Mouse (Mus musculus) myocyte (in vitro differentiated cells): Measurements from ENCODE around the gene Zbtb21. TPM values are rescaled to one million over a fixed set of nuclear protein-coding genes. Genes with fewer than 3 reads are reported as not detected.

Experiments used
- H3K27me3 ChIP-seq: one replicate; pipeline ENCODE4 v1.6.1; 2011; ENCODE audit not compliant: control insufficient read depth, insufficient read depth, insufficient read length
- H3K36me3 ChIP-seq: one replicate; pipeline ENCODE4 v1.6.1; 2011; ENCODE audit not compliant: control insufficient read depth, insufficient read depth
- H3K4me2 ChIP-seq: one replicate; pipeline ENCODE4 v1.6.1; 2011; ENCODE audit warnings: low read depth, control low read depth
- H3K4me3 ChIP-seq: one replicate; pipeline ENCODE4 v1.5.1; 2011; ENCODE audit warnings: mild to moderate bottlenecking, control low read depth, moderate library complexity
- H3K79me2 ChIP-seq: one replicate; pipeline ENCODE4 v1.6.1; 2011; ENCODE audit not compliant: control insufficient read depth, insufficient read depth
- H3ac ChIP-seq: one replicate; pipeline ENCODE4 v1.6.1; 2011; ENCODE audit not compliant: control insufficient read depth, insufficient read length
- CEBPB ChIP-seq: IDR thresholded peaks from 2 replicates; pipeline ENCODE4 v1.6.1; 2011; ENCODE audit warnings: mild to moderate bottlenecking, moderate library complexity; ENCODE audit not compliant: poor library complexity, insufficient read depth, severe bottlenecking
- E2F4 ChIP-seq: IDR thresholded peaks from one replicate; pipeline ENCODE4 v1.6.1; 2011; ENCODE audit warnings: mild to moderate bottlenecking, control low read depth, moderate library complexity; ENCODE audit not compliant: insufficient read depth
- MAX ChIP-seq: IDR thresholded peaks from one replicate; pipeline ENCODE4 v1.6.1; 2011; ENCODE audit warnings: low read depth, mild to moderate bottlenecking, control low read depth
- MYOD1 ChIP-seq, 3 experiments: IDR thresholded peaks; one replicate each; pipeline ENCODE4 v1.6.1; 2011; ENCODE audit warnings: control low read depth in 2 of 3, low read depth in 2 of 3, mild to moderate bottlenecking in 2 of 3, moderate library complexity in 1 of 3; ENCODE audit not compliant: insufficient read length in 2 of 3, control insufficient read depth in 1 of 3
- MYOG ChIP-seq, 3 experiments: IDR thresholded peaks; one replicate each; pipeline ENCODE4 v1.6.1; 2011; ENCODE audit warnings: control low read depth in 2 of 3, low read depth in 2 of 3, mild to moderate bottlenecking in 2 of 3; ENCODE audit not compliant: insufficient read length in 2 of 3, control insufficient read depth in 1 of 3, insufficient read depth in 1 of 3
- POLR2A ChIP-seq: IDR thresholded peaks from one replicate; pipeline ENCODE4 v1.6.1; 2011; ENCODE audit warnings: low read depth, mild to moderate bottlenecking, control low read depth, moderate library complexity; ENCODE audit not compliant: insufficient read length
- POLR2AphosphoS2 ChIP-seq: IDR thresholded peaks from one replicate; pipeline ENCODE4 v1.6.1; 2011; ENCODE audit warnings: low read depth, control low read depth; ENCODE audit not compliant: insufficient read length
- REST ChIP-seq: IDR thresholded peaks from one replicate; pipeline ENCODE4 v1.6.1; 2011; ENCODE audit warnings: mild to moderate bottlenecking, control low read depth, moderate library complexity; ENCODE audit not compliant: insufficient read depth, insufficient read length
- SRF ChIP-seq: IDR thresholded peaks from one replicate; pipeline ENCODE4 v1.6.1; 2011; ENCODE audit warnings: low read depth; ENCODE audit not compliant: control insufficient read depth, insufficient read length
- TCF12 ChIP-seq: IDR thresholded peaks from one replicate; pipeline ENCODE4 v1.6.1; 2011; ENCODE audit warnings: mild to moderate bottlenecking, control low read depth; ENCODE audit not compliant: poor library complexity, insufficient read depth, severe bottlenecking
- TCF3 ChIP-seq: IDR thresholded peaks from one replicate; pipeline ENCODE4 v1.6.1; 2011; ENCODE audit warnings: low read depth, control low read depth; ENCODE audit not compliant: insufficient read length
- USF1 ChIP-seq: IDR thresholded peaks from one replicate; pipeline ENCODE4 v1.6.1; 2011; ENCODE audit warnings: low read depth, mild to moderate bottlenecking, control low read depth, moderate library complexity
- polyA plus RNA-seq: library from polyadenylated mRNA; unstranded; fragments of >200 nt; fragmentation: generic; extraction: Trizol; gene quantifications from one replicate; pipeline ENCODE4 v1.2.1, GENCODE M21; 2012; ENCODE audit warnings: missing spikeins

Zbtb21 gene
- polyA plus RNA-seq, 1 experiment = 13.9 TPM

GRCm38 (mm10) chr16:97963956-97964540 lies 1.6 kb upstream of the Zbtb21 start:
- Histone ChIP-seq H3K4me2 (no peak overlapping the region), H3K27me3 (no peaks in the 10 kb centered on the region), H3K4me3 (no peak overlapping the region), H3ac (no peak overlapping the region), H3K36me3 (no peaks in the 10 kb centered on the region), H3K79me2 (peaks cover 28% of the 10 kb centered on the region)
- TF ChIP-seq POLR2AphosphoS2 (no peak), USF1 (no peak), MYOD1 (IDR thresholded peaks at IDR 0.05; ENCODE audit: control insufficient read depth in 1 of 3, insufficient read length in 2 of 3, low read depth in 2 of 3) (no peak), REST (no peak), MYOG (IDR thresholded peaks at IDR 0.05; ENCODE audit: control insufficient read depth in 1 of 3, insufficient read depth in 1 of 3, insufficient read length in 2 of 3, low read depth in 2 of 3) (no peak), TCF12 (no peak), POLR2A (no peak), CEBPB (no peak), TCF3 (no peak), MAX (no peak), SRF (no peak), E2F4 (no peak)

- Histone ChIP-seq H3ac (peak overlapping the region; percentile 88), H3K36me3 (peaks cover 6% of the 10 kb centered on the region), H3K79me2 (peaks cover 50% of the 10 kb centered on the region), H3K27me3 (no peaks in the 10 kb centered on the region), H3K4me3 (peak overlapping the region; percentile 60), H3K4me2 (peak overlapping the region; percentile 92)
- TF ChIP-seq REST (no peak), MAX (no peak), MYOG (IDR thresholded peaks at IDR 0.05; ENCODE audit: control insufficient read depth in 1 of 3, insufficient read depth in 1 of 3, insufficient read length in 2 of 3, low read depth in 2 of 3) (no peak), TCF12 (no peak), CEBPB (no peak), USF1 (no peak), MYOD1 (IDR thresholded peaks at IDR 0.05; ENCODE audit: control insufficient read depth in 1 of 3, insufficient read length in 2 of 3, low read depth in 2 of 3) (no peak), POLR2AphosphoS2 (no peak), TCF3 (no peak), POLR2A (no peak), SRF (no peak), E2F4 (no peak)
These were observed 856 bp downstream of the Zbtb21 start for GRCm38 (mm10) chr16:97961381-97962150.

- peaks cover 60% of the 10 kb centered on the region for H3K79me2 ChIP-seq
- H3K36me3 ChIP-seq = peaks cover 16% of the 10 kb centered on the region
- TF ChIP-seq MYOD1 (IDR thresholded peaks at IDR 0.05; ENCODE audit: control insufficient read depth in 1 of 3, insufficient read length in 2 of 3, low read depth in 2 of 3) = no peak
- no peaks in the 10 kb centered on the region for H3K27me3 ChIP-seq
- no peak overlapping the region for H3K4me2 ChIP-seq
- H3K4me3 ChIP-seq = no peak overlapping the region
- no peak overlapping the region for H3ac ChIP-seq
These were observed 2.1 kb downstream of the Zbtb21 start for GRCm38 (mm10) chr16:97960348-97960747.

GRCm38 (mm10) chr16:97958401-97958973 lies 3.9 kb downstream of the Zbtb21 start:
- H3K36me3 ChIP-seq = peaks cover 17% of the 10 kb centered on the region

More at GRCm38 (mm10) chr16:97958401-97958973, 3.9 kb downstream of the Zbtb21 start:
- Histone ChIP-seq H3K4me3 (no peak overlapping the region), H3K79me2 (peaks cover 60% of the 10 kb centered on the region), H3K4me2 (no peak overlapping the region), H3K27me3 (no peaks in the 10 kb centered on the region), H3ac (no peak overlapping the region)
- TF ChIP-seq SRF = no peak
- no peak for TF ChIP-seq E2F4
- no peak for TF ChIP-seq MYOD1 (IDR thresholded peaks at IDR 0.05; ENCODE audit: control insufficient read depth in 1 of 3, insufficient read length in 2 of 3, low read depth in 2 of 3)
- TF ChIP-seq POLR2AphosphoS2 = no peak
- TF ChIP-seq MAX = no peak
- TF ChIP-seq TCF3 = no peak
- no peak for TF ChIP-seq CEBPB
- TF ChIP-seq USF1 = no peak
- TF ChIP-seq POLR2A = no peak
- no peak for TF ChIP-seq MYOG (IDR thresholded peaks at IDR 0.05; ENCODE audit: control insufficient read depth in 1 of 3, insufficient read depth in 1 of 3, insufficient read length in 2 of 3, low read depth in 2 of 3)
- TF ChIP-seq TCF12 = no peak
- no peak for TF ChIP-seq REST
